Mouse (Mus musculus) CD4-positive naive resting alpha-beta T cell, adult 76 days (primary cell): ENCODE results near the gene Kremen2. TPM values are rescaled to one million over a fixed set of nuclear protein-coding genes. Genes with fewer than 3 reads are reported as not detected.

Experiments
- total RNA-seq: library from RNA; stranded (reverse); gene quantifications from one replicate; pipeline ENCODE4 v1.2.4, GENCODE M21; 2023

Gene Kremen2
- total RNA-seq, result 0.62 TPM

DNA sequence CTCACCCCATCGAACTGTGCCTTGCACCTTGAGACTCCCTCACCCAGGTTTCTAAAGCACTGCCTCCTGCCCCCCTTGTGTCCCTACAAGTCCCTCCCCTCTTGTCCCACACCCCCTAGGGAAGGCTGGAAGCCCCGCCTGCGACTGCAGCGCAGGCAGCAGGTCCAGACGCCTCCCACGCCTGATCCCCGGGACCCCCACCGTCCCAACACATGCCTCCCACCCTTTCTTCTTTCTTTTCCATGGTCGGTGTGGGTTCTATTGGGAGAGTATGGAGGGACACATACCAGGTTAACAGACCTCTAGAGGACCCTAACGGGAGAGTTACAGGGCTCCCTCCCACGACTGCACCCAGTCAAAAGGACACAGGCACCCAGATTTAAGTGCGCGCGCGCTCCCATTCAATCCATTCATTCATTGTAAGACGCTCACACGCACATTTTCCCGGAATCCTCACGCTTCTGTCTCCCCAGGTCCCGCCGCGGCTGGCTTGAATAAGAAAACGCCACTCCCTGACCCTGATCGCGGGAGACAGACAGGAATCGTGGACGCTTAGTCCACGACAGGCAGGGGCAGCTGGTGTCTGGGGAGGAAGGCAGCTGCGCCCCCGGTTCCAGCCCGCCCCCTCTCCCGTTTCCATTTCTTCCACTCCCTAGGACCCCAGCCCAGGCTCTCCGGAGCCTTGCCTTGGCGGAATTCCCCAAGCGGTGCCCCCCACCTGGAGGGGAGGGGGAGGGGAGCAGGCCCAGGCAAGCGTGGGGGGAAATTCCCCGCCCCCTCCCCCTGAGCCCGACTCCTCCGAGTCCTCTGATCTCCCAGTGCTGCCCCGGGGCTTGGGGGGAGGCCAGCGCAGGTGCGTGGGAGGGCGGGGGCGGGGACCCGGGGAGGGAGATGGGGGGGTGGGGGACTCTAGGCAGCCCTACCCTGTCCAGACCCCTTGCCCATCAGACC, at the start of gene Kremen2:
Gene Kremen2, minus strand, starts transcription at position 533 of the 951 bp plus-strand sequence.

DNA sequence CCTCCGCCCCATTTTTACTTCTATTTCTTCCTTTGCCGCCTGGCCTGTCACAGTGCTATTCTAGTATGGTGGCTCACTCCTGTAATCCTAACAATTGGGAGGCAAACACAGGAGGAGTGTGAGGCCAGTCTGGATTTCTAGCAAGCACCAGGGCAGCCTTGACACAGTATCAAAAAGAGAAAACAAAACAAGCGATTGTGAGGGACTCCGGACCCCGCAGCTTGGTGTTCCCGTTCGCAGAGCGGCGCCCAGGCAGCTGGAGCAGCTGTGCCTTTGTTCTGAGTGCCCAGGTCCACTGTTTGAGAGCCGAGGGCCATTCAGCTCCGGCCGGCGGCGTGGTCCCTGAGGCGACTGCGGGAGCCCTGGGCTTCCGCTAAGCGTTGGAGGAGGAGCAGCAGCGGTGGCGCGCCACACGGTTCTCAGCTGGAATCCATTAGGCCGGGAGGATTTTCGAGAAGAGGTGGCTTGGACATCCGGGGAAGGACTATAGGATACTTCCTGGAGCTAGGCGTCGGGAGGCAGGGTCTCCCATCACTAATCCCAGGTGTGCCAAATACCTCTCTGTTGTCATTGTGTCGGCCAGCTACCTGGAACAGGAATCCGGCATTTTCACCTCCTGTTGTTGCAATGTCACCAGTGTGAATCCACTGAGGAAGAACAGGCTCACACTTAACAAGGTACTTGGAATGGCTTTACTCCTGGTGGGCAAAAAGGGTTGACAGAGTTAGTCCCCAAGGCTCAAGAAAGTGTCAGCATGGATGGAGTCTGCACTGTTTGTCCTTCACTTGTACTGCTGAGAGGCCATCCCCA, 44.8 kb upstream of the Kremen2 start, which contains the start of gene Srrm2:
Gene Srrm2, plus strand, starts transcription at position 264 of the 810 bp plus-strand sequence.

DNA sequence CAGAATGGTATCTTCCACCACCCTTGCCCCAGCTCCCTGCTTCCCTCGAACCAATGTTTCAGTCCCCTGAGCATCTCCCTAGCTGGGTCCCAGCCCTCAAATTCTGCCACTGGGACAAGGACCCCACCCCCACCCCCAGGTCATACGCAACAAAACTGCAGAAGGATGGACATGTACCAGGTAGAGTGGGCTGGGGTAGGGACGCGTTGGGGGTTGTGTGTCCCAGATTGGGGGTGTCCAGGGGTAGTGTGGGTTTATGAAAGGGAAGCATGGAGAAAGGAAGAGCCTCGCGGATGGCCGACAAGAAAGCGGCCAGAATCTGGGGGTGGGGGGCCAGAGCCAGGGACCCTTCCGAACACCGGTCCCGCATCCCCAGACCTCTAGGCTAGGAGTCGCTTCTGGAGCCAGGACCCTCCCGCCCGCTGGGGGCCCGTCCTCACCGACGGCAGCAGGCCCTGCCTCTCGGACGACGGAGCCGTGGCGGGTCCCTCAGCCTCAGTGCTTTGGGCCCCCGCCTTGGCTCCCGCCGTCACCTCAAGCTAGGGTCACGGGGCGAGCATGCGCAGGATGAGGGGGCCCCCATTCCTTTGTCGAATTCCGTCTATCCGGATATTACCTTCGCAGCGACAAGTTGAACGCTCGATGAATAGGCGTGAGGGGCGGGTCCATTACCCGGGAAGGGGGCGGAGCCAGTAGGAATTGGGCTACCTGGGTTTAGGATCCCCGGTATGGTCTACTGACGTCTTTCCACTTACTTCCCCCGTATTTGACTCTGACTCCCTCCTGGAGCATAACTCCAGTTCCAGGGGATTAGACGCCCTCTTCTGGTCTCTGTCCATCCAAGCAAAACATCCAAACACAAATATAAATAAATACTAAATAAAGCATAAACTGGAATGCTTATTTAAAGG, 40.2 kb upstream of the Kremen2 start, which contains the start of gene Flywch2:
Gene Flywch2, minus strand, starts transcription at position 521 of the 911 bp plus-strand sequence.

GRCm38 (mm10) chr17:23771284-23772218, 25.9 kb upstream of the Kremen2 start, which contains the start of gene Flywch1:
TSS of gene Flywch1 (minus strand) at chr17:23771602.

DNA sequence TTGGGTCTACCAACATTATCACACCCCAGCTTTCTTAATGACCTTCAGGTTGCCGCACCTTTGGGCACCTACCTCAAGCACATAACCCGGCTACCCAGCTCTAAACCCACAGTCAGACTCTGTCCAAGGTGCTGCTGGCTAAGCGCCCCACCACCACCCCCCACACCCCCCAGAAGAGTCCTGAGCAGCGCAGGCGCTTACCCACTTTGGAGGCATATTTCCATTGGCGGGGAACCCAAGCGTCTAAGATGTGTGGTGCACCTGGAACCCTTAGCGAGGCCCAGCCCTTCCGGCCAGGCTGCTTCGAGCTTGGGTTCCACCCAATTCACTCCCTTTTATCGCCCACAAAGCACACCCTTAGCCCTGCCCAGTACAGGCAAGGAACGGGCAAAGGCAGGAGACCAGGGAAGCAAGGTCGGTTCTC, 5.0 kb downstream of the Kremen2 start, which contains the start of gene Paqr4:
Gene Paqr4, minus strand, starts transcription at position 270 of the 424 bp plus-strand sequence.

GRCm38 (mm10) chr17:23725999-23726757, 19.5 kb downstream of the Kremen2 start, which contains the start of gene Pkmyt1:
TSS of gene Pkmyt1 (plus strand) at chr17:23726336.

GRCm38 (mm10) chr17:23722376-23723125, 23.1 kb downstream of the Kremen2 start, which contains the start of gene 1520401A03Rik:
TSS of gene 1520401A03Rik (minus strand) at chr17:23722783.

Other genes with a start within 250 kb of the Kremen2 start
- gene Zfp213, start 181.6 kb downstream of the Kremen2 start, total RNA-seq, result 7.6 TPM
- gene Zfp13, start 146.3 kb downstream of the Kremen2 start, total RNA-seq, result not detected
- gene Zscan10, start 145.0 kb downstream of the Kremen2 start, total RNA-seq, result not detected
- gene Mmp25, start 100.6 kb downstream of the Kremen2 start, total RNA-seq, result 0.38 TPM
- gene Bicdl2, start 85.3 kb downstream of the Kremen2 start, total RNA-seq, result 0.35 TPM
- 42.8 TPM for gene Hcfc1r1, start 72.2 kb downstream of the Kremen2 start, total RNA-seq
- 22.1 TPM for gene Thoc6, start 72.0 kb downstream of the Kremen2 start, total RNA-seq
- gene Tnfrsf12a, start 68.4 kb downstream of the Kremen2 start, total RNA-seq, result 71.7 TPM
- not detected for gene Cldn6, start 66.6 kb downstream of the Kremen2 start, total RNA-seq
- gene Cldn9, start 61.8 kb downstream of the Kremen2 start, total RNA-seq, result not detected
- gene 1520401A03Rik, start 23.1 kb downstream of the Kremen2 start, total RNA-seq, result not detected
- gene Pkmyt1, start 19.5 kb downstream of the Kremen2 start, total RNA-seq, result 37.1 TPM
- gene Paqr4, start 5.0 kb downstream of the Kremen2 start, total RNA-seq, result 2.0 TPM
- 18.9 TPM for gene Flywch1, start 25.8 kb upstream of the Kremen2 start, total RNA-seq
- gene Flywch2, start 40.2 kb upstream of the Kremen2 start, total RNA-seq, result not detected
- 1,551 TPM for gene Srrm2, start 44.7 kb upstream of the Kremen2 start, total RNA-seq
- 130 TPM for gene Elob, start 83.3 kb upstream of the Kremen2 start, total RNA-seq
- gene Prss33, start 90.2 kb upstream of the Kremen2 start, total RNA-seq, result not detected
- gene Prss32, start 98.0 kb upstream of the Kremen2 start, total RNA-seq, result not detected
- gene Prss41, start 98.3 kb upstream of the Kremen2 start, total RNA-seq, result 0.91 TPM
- not detected for gene Prss21, start 122.2 kb upstream of the Kremen2 start, total RNA-seq
- gene Dcpp1, start 135.0 kb upstream of the Kremen2 start, total RNA-seq, result not detected
- gene Dcpp2, start 135.0 kb upstream of the Kremen2 start, total RNA-seq, result not detected
- not detected for gene Dcpp3, start 171.6 kb upstream of the Kremen2 start, total RNA-seq
- not detected for gene Sbp, start 195.8 kb upstream of the Kremen2 start, total RNA-seq
- not detected for gene Sbpl, start 209.4 kb upstream of the Kremen2 start, total RNA-seq
- gene Prss30, start 234.7 kb upstream of the Kremen2 start, total RNA-seq, result 0.50 TPM